45 mouse cellular contexts compared by ENCODE assay signal in the genomic region with DNA sequence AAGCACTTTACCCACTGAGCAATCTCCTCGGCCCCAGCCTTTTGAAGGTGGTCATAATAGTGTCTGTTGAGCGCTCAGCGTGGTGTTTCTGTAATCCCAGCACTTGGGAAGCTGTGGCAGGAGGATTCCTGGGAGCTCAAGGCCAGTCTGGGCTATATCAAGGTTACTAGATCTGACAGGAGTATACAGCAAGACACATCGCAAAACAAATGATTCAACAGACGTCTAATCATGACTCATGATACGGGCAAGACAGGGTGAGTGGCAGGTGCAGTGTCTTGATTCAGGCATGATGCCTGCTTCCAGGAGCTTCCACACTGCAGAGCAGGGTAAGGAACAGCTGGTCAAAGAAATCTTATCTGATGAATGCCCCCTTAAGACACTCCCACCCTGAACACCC. TPM values are rescaled to one million over a fixed set of nuclear protein-coding genes. Genes with fewer than 3 reads are reported as not detected.
"Had no signal": no experiment of that assay in that cellular context is flagged by ENCODE, and none has a peak within 500 bp of the region (broad histone marks: within the 10 kb centered on the region; RNA-seq: fewer than 3 reads in every experiment).

No protein-coding gene starts in this region.

- H3K36me3 ChIP-seq: limb, embryonic 10.5 days; limb, embryonic 12.5 days; limb, embryonic 13.5 days; limb, embryonic 15.5 days; liver, embryonic 12.5 days; liver, embryonic 13.5 days; liver, embryonic 15.5 days; lung, embryonic 15.5 days; midbrain, embryonic 10.5 days; midbrain, embryonic 12.5 days; midbrain, embryonic 13.5 days; midbrain, embryonic 15.5 days; neural tube, embryonic 12.5 days had no signal

- H3K4me3 ChIP-seq: limb, embryonic 10.5 days; limb, embryonic 12.5 days; limb, embryonic 13.5 days; limb, embryonic 15.5 days; liver, embryonic 12.5 days; liver, embryonic 13.5 days; liver, embryonic 15.5 days; lung, embryonic 15.5 days; megakaryocyte, embryonic 14.5 days; midbrain, embryonic 10.5 days; midbrain, embryonic 12.5 days; midbrain, embryonic 13.5 days; midbrain, embryonic 15.5 days; myocyte; neural tube, embryonic 12.5 days had no signal

- DNase-seq: left cerebral cortex, postnatal 4 days; liver; liver, embryonic 13.5 days; liver, postnatal 0 days; lung, adult 18-20 months; lung, adult 2 months; lung, embryonic 14.5 days; lung, postnatal 10 days; lung, postnatal 14 days; lung, postnatal 36 days; lung, postnatal 4 days; midbrain, embryonic 14.5 days had no signal

- H3K27me3 ChIP-seq: limb, embryonic 12.5 days; limb, embryonic 13.5 days; limb, embryonic 15.5 days; liver, embryonic 12.5 days; liver, embryonic 13.5 days; liver, embryonic 15.5 days; lung, embryonic 15.5 days; midbrain, embryonic 12.5 days; midbrain, embryonic 13.5 days; midbrain, embryonic 15.5 days; neural tube, embryonic 12.5 days had no signal

RNA-seq across cellular contexts. Expression of a gene that starts 7.3 kb away (rescaled TPM):
- total RNA-seq: midbrain, postnatal 0 days had no signal
- polyA plus RNA-seq: midbrain, postnatal 0 days; myocyte had no signal

RNA-seq across cellular contexts. Expression of a gene that starts 18.2 kb away (rescaled TPM):
- total RNA-seq: left cerebral cortex, postnatal 25 days; left cerebral cortex, postnatal 36 days; liver, adult 2 months; megakaryocyte progenitor cell, adult 5-6 weeks; megakaryocyte, adult 5-6 weeks; megakaryocyte-erythroid progenitor cell, adult 5-6 weeks; midbrain, postnatal 0 days; monocyte, adult 5-6 weeks had no signal
- polyA plus RNA-seq: limb, embryonic 10.5 days; limb, embryonic 11.5 days; limb, embryonic 12.5 days; limb, embryonic 13.5 days; limb, embryonic 14.5 days; limb, embryonic 15.5 days; liver, adult 2 months; liver, embryonic 11.5 days; liver, embryonic 12.5 days; liver, embryonic 13.5 days; lung, adult 2 months; lung, embryonic 14.5 days; lung, embryonic 15.5 days; lung, embryonic 16.5 days; macrophage; midbrain, embryonic 10.5 days; midbrain, embryonic 11.5 days; midbrain, embryonic 12.5 days; midbrain, embryonic 13.5 days; midbrain, embryonic 14.5 days; midbrain, embryonic 15.5 days; midbrain, postnatal 0 days; myocyte; neural tube, embryonic 11.5 days; neural tube, embryonic 12.5 days had no signal

RNA-seq across cellular contexts. Expression of a gene that starts 37.5 kb away (rescaled TPM):
- total RNA-seq: left cerebral cortex, postnatal 10 days; left cerebral cortex, postnatal 14 days; left cerebral cortex, postnatal 25 days; left cerebral cortex, postnatal 36 days; liver, adult 2 months; megakaryocyte progenitor cell, adult 5-6 weeks; megakaryocyte, adult 5-6 weeks; megakaryocyte-erythroid progenitor cell, adult 5-6 weeks; midbrain, postnatal 0 days; monocyte, adult 5-6 weeks had no signal
- polyA plus RNA-seq: limb, embryonic 10.5 days; limb, embryonic 11.5 days; limb, embryonic 12.5 days; limb, embryonic 13.5 days; limb, embryonic 15.5 days; liver, adult 2 months; liver, embryonic 11.5 days; liver, embryonic 12.5 days; liver, embryonic 13.5 days; liver, embryonic 15.5 days; liver, embryonic 16.5 days; liver, postnatal 0 days; lung, embryonic 14.5 days; lung, embryonic 15.5 days; lung, embryonic 16.5 days; macrophage; midbrain, embryonic 10.5 days; midbrain, embryonic 11.5 days; midbrain, embryonic 12.5 days; midbrain, embryonic 13.5 days; midbrain, embryonic 14.5 days; midbrain, embryonic 15.5 days; midbrain, embryonic 16.5 days; midbrain, postnatal 0 days; myocyte; neural tube, embryonic 11.5 days; neural tube, embryonic 12.5 days had no signal

RNA-seq across cellular contexts. Expression of a gene that starts 45.7 kb away (rescaled TPM):
- total RNA-seq: left cerebral cortex, postnatal 10 days; megakaryocyte, adult 5-6 weeks; megakaryocyte-erythroid progenitor cell, adult 5-6 weeks; monocyte, adult 5-6 weeks had no signal
- polyA plus RNA-seq: limb, embryonic 15.5 days; liver, adult 2 months; liver, embryonic 12.5 days; liver, embryonic 13.5 days; liver, embryonic 15.5 days; liver, embryonic 16.5 days; liver, postnatal 0 days; lung, adult 2 months; macrophage; myocyte had no signal
